Mouse (Mus musculus) lung, postnatal 14 days (tissue): ENCODE data around the gene Vmp1.

ENCODE experiments used
- DNase-seq: peaks from one replicate; pipeline ENCODE4 v3.0.0; 2021

Vmp1 gene

GRCm38 (mm10) chr11:86547412-86547811 lies 136.2 kb downstream of the Vmp1 start:
- no peak for DNase-seq

- no peak for DNase-seq
These were observed 138.1 kb downstream of the Vmp1 start for GRCm38 (mm10) chr11:86545556-86545955.

GRCm38 (mm10) chr11:86544639-86545299 lies 138.9 kb downstream of the Vmp1 start, which contains the start of the genes Rps6kb1 and Tubd1:
Gene Rps6kb1, minus strand, starts transcription at chr11:86544805.
Gene Tubd1, plus strand, starts transcription at chr11:86544991.
- DNase-seq: peak; percentile 100

GRCm38 (mm10) chr11:86543960-86544638 lies 139.5 kb downstream of the Vmp1 start:
- DNase-seq: no peak

GRCm38 (mm10) chr11:86542851-86543250 lies 140.8 kb downstream of the Vmp1 start:
- DNase-seq: no peak

GRCm38 (mm10) chr11:86540476-86540845 lies 143.2 kb downstream of the Vmp1 start:
- DNase-seq: no peak

- no peak for DNase-seq
These were observed 143.7 kb downstream of the Vmp1 start for GRCm38 (mm10) chr11:86539716-86540475.

GRCm38 (mm10) chr11:86538786-86539185 lies 144.8 kb downstream of the Vmp1 start:
- DNase-seq: no peak

GRCm38 (mm10) chr11:86534201-86534910 lies 149.3 kb downstream of the Vmp1 start:
- no peak for DNase-seq
